Mouse (Mus musculus) ovary, postnatal 14 days (tissue): ENCODE measurements around the gene Olfr1385.
"Not testable (repeated sequence)": the region's sequence is repeated elsewhere in the genome, so short reads cannot be mapped to it uniquely, and the experiment has no call there.

Experiments used
- DNase-seq: peaks from one replicate; pipeline ENCODE4 v3.0.0; 2022; ENCODE audit warnings: low spot score

Olfr1385 gene

GRCm38 (mm10) chr11:49488770-49489169 lies at the start of gene Olfr1385:
Gene Olfr1385 (plus strand): TSS chr11:49489070.
- DNase-seq: not testable (repeated sequence)

GRCm38 (mm10) chr11:49455043-49455442 lies 33.8 kb upstream of the Olfr1385 start, which contains the start of gene Olfr1387:
Gene Olfr1387 (plus strand): TSS chr11:49455343.
- DNase-seq: no peak

DNA sequence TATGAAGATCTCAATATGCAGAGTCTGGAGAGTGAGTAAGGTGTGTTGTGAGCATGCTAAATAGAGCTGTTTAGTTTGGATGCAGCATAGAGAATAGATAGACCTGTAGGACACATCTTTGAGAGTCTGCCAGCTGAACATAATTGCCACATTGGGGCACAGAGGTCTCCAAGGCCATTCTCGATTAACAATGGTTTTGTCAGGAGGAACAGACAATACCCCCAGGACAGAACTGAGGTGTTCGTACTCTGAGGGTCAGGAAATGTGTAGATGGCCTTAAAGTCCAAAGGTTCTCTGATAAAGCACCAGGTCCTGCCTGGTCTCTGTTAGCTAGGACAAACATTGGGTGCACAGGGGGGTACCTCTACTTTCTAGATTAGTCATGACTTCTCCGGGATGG lies 24.1 kb upstream of the Olfr1385 start, which contains the start of gene Olfr1386:
Gene Olfr1386, plus strand, starts transcription at position 301 of the 400 bp plus-strand sequence.
- not testable (repeated sequence) for DNase-seq

DNA sequence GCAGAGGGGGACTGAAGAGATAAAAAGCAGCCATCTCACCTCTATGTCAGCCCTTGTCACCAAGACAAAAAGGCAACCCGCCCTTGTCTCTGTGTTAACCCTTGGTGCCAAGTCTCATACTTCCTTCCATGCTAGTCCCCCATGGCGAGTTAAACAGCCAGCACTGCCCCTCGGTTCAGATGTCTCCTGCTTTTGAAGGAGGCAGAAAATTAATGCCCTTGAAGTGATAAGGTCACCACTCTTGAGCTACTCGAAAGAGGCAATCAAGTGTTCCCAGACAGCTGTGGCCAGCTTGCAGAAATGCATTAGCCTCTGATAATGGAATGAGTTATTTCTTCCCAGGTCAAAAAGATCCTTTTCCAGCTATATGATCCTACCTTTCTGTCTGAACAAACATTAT lies 2.9 kb upstream of the Olfr1385 start:
- no peak for DNase-seq

GRCm38 (mm10) chr11:49518086-49518485 lies 29.2 kb downstream of the Olfr1385 start:
- no peak for DNase-seq

DNA sequence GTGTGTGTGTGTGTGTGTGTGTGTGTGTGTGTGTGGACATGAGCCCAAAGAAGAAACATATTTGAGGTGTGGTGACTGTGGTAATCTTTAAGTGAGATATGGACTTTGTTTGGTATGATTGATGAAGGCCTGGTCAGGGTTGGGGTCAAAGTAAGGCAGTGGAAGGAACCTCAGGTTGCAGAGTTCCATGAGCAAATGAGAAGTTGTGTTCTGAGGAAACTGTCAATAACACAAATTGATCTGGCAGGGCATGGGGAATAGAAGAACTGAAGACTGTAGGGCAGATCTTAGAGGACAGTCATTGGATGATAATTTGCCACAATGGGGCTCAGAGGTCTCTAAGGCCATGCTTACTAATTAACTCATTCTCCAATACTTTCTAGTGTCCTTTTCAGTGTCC lies 30.5 kb downstream of the Olfr1385 start, which contains the start of gene Olfr1383:
Gene Olfr1383, plus strand, starts transcription at position 301 of the 400 bp plus-strand sequence.
- DNase-seq: no peak

GRCm38 (mm10) chr11:49527947-49528346 lies 39.1 kb downstream of the Olfr1385 start, which contains the start of gene Olfr1382:
Gene Olfr1382 (plus strand): TSS chr11:49528247.
- no peak for DNase-seq

DNA sequence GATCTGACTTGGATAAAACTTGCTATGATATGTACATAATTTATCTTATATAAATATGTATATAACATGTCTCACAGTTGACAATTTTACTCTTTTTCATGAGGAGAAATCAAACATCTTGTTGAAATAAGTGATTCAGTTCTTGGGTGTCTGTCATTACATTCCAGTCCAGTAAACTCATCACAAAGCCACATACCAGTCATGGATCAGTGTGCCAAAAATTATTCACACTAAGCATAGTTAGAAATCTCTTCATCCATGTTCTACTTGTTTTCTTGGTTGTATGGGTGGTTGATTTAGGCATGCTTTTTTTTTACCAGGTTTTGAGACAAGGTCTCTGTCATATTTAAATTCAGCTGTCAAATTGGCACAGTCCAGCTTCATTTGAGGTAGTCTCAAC lies 43.9 kb downstream of the Olfr1385 start:
- DNase-seq: no peak

DNA sequence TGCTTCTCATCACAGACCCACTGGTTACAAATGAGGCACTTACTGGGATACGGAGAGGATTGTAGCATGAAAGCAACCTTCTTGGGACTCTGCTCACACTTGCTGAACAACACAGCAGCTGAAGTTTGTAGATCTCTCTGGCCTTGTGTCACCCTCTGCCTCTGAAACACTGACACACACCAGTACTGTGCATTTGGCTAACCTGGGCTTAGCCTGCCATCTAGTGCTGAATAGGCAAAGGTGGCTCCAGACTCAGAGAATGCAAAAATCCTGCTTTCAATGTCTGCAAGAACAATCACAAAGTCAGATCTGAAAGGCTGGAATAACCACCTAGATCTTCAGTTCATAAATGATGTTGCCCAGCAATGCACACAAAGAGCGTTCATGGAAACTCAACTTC lies 47.8 kb downstream of the Olfr1385 start:
- DNase-seq: not testable (repeated sequence)

- DNase-seq: not testable (repeated sequence)
These were observed 54.3 kb downstream of the Olfr1385 start, which contains the start of gene Olfr1381 for GRCm38 (mm10) chr11:49543149-49543548. Gene Olfr1381 (plus strand): TSS chr11:49543449.
